Mouse (Mus musculus) C2C12 (cell line): ENCODE results near the gene Taar3. TPM values are rescaled to one million over a fixed set of nuclear protein-coding genes. Genes with fewer than 3 reads are reported as not detected.

Experiments used
- H3K27me3 ChIP-seq: one replicate; pipeline ENCODE4 v1.6.1; 2011; ENCODE audit not compliant: control insufficient read depth, insufficient read depth, insufficient read length
- H3K36me3 ChIP-seq: one replicate; pipeline ENCODE4 v1.6.1; 2011; ENCODE audit not compliant: control insufficient read depth, insufficient read depth
- H3K4me3 ChIP-seq: one replicate; pipeline ENCODE4 v1.5.1; 2011; ENCODE audit warnings: mild to moderate bottlenecking, control low read depth; ENCODE audit not compliant: poor library complexity, insufficient read depth, severe bottlenecking
- H3K79me2 ChIP-seq: one replicate; pipeline ENCODE4 v1.6.1; 2011; ENCODE audit not compliant: control insufficient read depth, insufficient read depth
- H3K79me3 ChIP-seq: one replicate; pipeline ENCODE4 v1.6.1; 2011; ENCODE audit warnings: low read depth, control low read depth
- H3ac ChIP-seq: one replicate; pipeline ENCODE3; 2011; ENCODE audit warnings: low read depth; ENCODE audit not compliant: control insufficient read depth, insufficient read length
- CEBPB ChIP-seq: IDR thresholded peaks from one replicate; pipeline ENCODE4 v1.6.1; 2011; ENCODE audit warnings: low read depth, mild to moderate bottlenecking, control low read depth, moderate library complexity
- CTCF ChIP-seq: IDR thresholded peaks from one replicate; pipeline ENCODE4 v1.5.1; 2011; ENCODE audit not compliant: control insufficient read depth, insufficient read depth, insufficient read length
- FOSL1 ChIP-seq: IDR thresholded peaks from one replicate; pipeline ENCODE4 v1.8.0; 2011; ENCODE audit warnings: mild to moderate bottlenecking, low read length; ENCODE audit not compliant: poor library complexity, insufficient read depth, severe bottlenecking
- MAX ChIP-seq: IDR thresholded peaks from one replicate; pipeline ENCODE4 v1.6.1; 2011; ENCODE audit warnings: mild to moderate bottlenecking, control low read depth
- MYOD1 ChIP-seq: IDR thresholded peaks from one replicate; pipeline ENCODE4 v1.6.1; 2011; ENCODE audit warnings: low read depth; ENCODE audit not compliant: control insufficient read depth, insufficient read length
- MYOG ChIP-seq: IDR thresholded peaks from one replicate; pipeline ENCODE4 v1.6.1; 2011; ENCODE audit not compliant: control insufficient read depth, insufficient read length; ENCODE audit errors: extremely low read depth
- USF1 ChIP-seq: IDR thresholded peaks from one replicate; pipeline ENCODE4 v1.6.1; 2011; ENCODE audit warnings: low read depth, mild to moderate bottlenecking, control low read depth, moderate library complexity
- polyA plus RNA-seq: library from polyadenylated mRNA; unstranded; fragments of >200 nt; fragmentation: generic; extraction: Trizol; gene quantifications from one replicate; pipeline ENCODE4 v1.2.1, GENCODE M21; 2012; ENCODE audit warnings: missing spikeins

Taar3 gene
- polyA plus RNA-seq, 1 experiment = not detected

- Histone ChIP-seq H3K36me3 (no peaks in the 10 kb centered on the region), H3K79me2 (no peaks in the 10 kb centered on the region), H3K79me3 (no peaks in the 10 kb centered on the region), H3K4me3 (no peak overlapping the region), H3K27me3 (peaks cover 14% of the 10 kb centered on the region), H3ac (no peak overlapping the region)
- TF ChIP-seq CEBPB (no peak), USF1 (no peak), MYOG (no peak), CTCF (no peak), MYOD1 (no peak), MAX (no peak), FOSL1 (no peak)
Measured at GRCm38 (mm10) chr10:23937613-23938012, 11.7 kb upstream of the Taar3 start.

GRCm38 (mm10) chr10:23938312-23938711, 11.0 kb upstream of the Taar3 start, which contains the start of gene Taar2:
Gene Taar2 (plus strand): TSS chr10:23938572.
- no peaks in the 10 kb centered on the region for H3K79me2 ChIP-seq
- no peak within 1 kb of the TSS for H3ac ChIP-seq
- H3K79me3 ChIP-seq = no peaks in the 10 kb centered on the region
- no peak for TF ChIP-seq MYOG
- TF ChIP-seq CEBPB = no peak
- TF ChIP-seq CTCF = no peak
- no peak for TF ChIP-seq MAX
- no peak for TF ChIP-seq USF1
- no peak for TF ChIP-seq MYOD1
- no peak for TF ChIP-seq FOSL1
- no peak within 1 kb of the TSS for H3K4me3 ChIP-seq
- H3K36me3 ChIP-seq = no peaks in the 10 kb centered on the region
- peaks cover 14% of the 10 kb centered on the region for H3K27me3 ChIP-seq

DNA sequence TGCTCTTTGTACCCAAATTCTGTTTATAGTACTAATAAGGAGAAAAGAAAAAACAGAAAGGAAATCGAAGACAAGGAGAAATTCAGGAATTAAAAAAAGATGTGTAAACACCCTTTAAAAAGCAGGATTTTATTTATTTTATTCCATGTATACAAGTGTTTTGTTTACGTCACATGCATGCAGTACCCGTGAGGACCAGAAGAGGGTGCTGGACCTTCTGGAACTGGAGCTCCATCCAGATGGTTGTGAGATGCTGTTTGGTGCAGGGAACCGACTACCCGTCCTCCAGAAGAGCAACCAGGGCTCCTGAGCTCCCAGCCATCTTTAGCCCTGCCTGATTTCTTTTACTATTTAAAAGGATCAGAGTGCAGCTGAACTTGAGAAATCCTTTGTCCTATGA, 6.9 kb upstream of the Taar3 start:
- Histone ChIP-seq H3K36me3 (no peaks in the 10 kb centered on the region), H3K79me3 (no peaks in the 10 kb centered on the region), H3K79me2 (no peaks in the 10 kb centered on the region), H3K4me3 (no peak overlapping the region), H3ac (no peak overlapping the region), H3K27me3 (peaks cover 10% of the 10 kb centered on the region)
- no peak for TF ChIP-seq FOSL1
- TF ChIP-seq MYOD1 = no peak
- no peak for TF ChIP-seq MYOG
- TF ChIP-seq USF1 = no peak
- no peak for TF ChIP-seq CEBPB
- TF ChIP-seq MAX = no peak
- TF ChIP-seq CTCF = no peak

- no peak overlapping the region for H3K4me3 ChIP-seq
- H3K36me3 ChIP-seq = no peaks in the 10 kb centered on the region
- TF ChIP-seq MYOG (no peak), MYOD1 (no peak), USF1 (no peak), CTCF (no peak), FOSL1 (no peak), CEBPB (no peak), MAX (no peak)
- peaks cover 8% of the 10 kb centered on the region for H3K27me3 ChIP-seq
- no peaks in the 10 kb centered on the region for H3K79me3 ChIP-seq
- no peak overlapping the region for H3ac ChIP-seq
- H3K79me2 ChIP-seq = no peaks in the 10 kb centered on the region
Measured at GRCm38 (mm10) chr10:23948026-23948425, 1.3 kb upstream of the Taar3 start.

- H3K36me3 ChIP-seq = no peaks in the 10 kb centered on the region
- TF ChIP-seq MAX (no peak), CTCF (no peak), MYOD1 (no peak)
- H3ac ChIP-seq = no peak overlapping the region
- no peak overlapping the region for H3K4me3 ChIP-seq
- no peaks in the 10 kb centered on the region for H3K79me3 ChIP-seq
- H3K79me2 ChIP-seq = no peaks in the 10 kb centered on the region
- peaks cover 19% of the 10 kb centered on the region for H3K27me3 ChIP-seq
Measured at GRCm38 (mm10) chr10:23951714-23952113, 2.4 kb downstream of the Taar3 start.

DNA sequence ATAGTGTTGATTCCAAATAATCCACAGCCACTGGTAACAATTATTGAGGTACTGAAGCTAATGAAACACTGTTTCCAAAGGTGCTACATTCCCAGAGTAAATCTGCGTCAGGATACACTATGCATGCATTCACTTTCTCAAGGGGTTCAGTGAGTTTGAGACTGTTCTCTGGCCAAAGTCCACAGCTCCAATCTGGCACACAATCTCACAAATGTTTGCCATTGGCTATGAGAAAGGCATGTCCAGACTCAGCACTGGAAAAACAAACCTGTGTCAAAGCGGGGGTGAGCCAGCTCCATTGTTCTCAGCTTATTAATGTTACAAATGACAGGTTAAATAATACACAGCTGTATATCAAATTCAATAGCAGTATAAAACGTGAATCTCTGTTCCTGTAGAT, 9.7 kb downstream of the Taar3 start:
- Histone ChIP-seq H3K4me3 (no peak overlapping the region), H3K36me3 (no peaks in the 10 kb centered on the region)

More for the DNA sequence above, 9.7 kb downstream of the Taar3 start:
- no peaks in the 10 kb centered on the region for H3K79me3 ChIP-seq
- no peak overlapping the region for H3ac ChIP-seq
- H3K79me2 ChIP-seq = no peaks in the 10 kb centered on the region
- H3K27me3 ChIP-seq = peaks cover 10% of the 10 kb centered on the region
- TF ChIP-seq USF1 (no peak), MAX (no peak), CTCF (no peak), MYOG (no peak), CEBPB (no peak), MYOD1 (no peak), FOSL1 (no peak)
